In the genomic region with DNA sequence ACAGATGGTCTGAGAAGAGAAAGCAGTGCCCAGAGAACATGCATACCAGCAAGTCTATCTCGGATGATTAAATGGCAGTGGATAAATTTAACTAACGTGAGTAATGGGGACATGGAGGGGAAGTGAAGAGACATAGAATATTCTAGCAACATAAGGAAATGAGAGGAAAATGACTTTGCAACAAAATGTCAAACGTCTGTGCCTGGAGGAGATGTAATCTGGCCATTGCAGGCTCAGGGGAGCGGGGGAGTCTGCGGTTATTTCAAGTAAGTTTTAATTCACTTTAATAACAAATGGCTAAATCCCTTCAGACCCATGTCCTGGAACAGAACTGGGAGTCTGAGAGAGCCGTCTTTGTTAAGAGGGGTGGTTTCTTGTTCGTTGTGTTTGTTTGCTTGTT, we compare ENCODE assay signal across 25 mouse cellular contexts.
"Had no signal": no experiment of that assay in that cellular context is flagged by ENCODE, and none has a peak within 500 bp of the region (broad histone marks: within the 10 kb centered on the region; RNA-seq: fewer than 3 reads in every experiment).

No protein-coding gene starts in this region.

- H3K9me3 ChIP-seq: heart, embryonic 10.5 days; heart, embryonic 12.5 days; hindbrain, embryonic 13.5 days; hindbrain, embryonic 15.5 days; kidney, embryonic 15.5 days; limb, embryonic 13.5 days; limb, embryonic 15.5 days; liver, embryonic 12.5 days had no signal

- H3K27me3 ChIP-seq: heart, embryonic 12.5 days; hindbrain, embryonic 13.5 days; hindbrain, embryonic 15.5 days; limb, embryonic 13.5 days; limb, embryonic 15.5 days had no signal

- H3K36me3 ChIP-seq: heart, embryonic 10.5 days; heart, embryonic 12.5 days; hindbrain, embryonic 13.5 days; hindbrain, embryonic 15.5 days; kidney, embryonic 15.5 days; limb, embryonic 13.5 days; limb, embryonic 15.5 days; liver, embryonic 12.5 days had no signal

- DNase-seq: gastrocnemius, postnatal 14 days; gastrocnemius, postnatal 36 days; heart, adult 11 months; heart, adult 2 months; heart, postnatal 14 days; kidney, adult 11 months; kidney, adult 2 months; kidney, adult 9 months; kidney, postnatal 14 days; kidney, postnatal 36 days; layer of hippocampus, adult 9-11 months; layer of hippocampus, postnatal 36 days; left cerebral cortex, postnatal 4 days had no signal

- H3K4me3 ChIP-seq: heart, adult 2 months; heart, embryonic 10.5 days; heart, embryonic 12.5 days; hindbrain, embryonic 13.5 days; hindbrain, embryonic 15.5 days; kidney, embryonic 15.5 days; limb, embryonic 13.5 days; limb, embryonic 15.5 days; liver, embryonic 12.5 days had no signal

- H3K27ac ChIP-seq: heart, adult 2 months; heart, embryonic 10.5 days; hindbrain, embryonic 13.5 days; hindbrain, embryonic 15.5 days; hindbrain, postnatal 0 days; kidney, embryonic 15.5 days; kidney, postnatal 0 days; limb, embryonic 13.5 days; limb, embryonic 15.5 days; liver, embryonic 12.5 days; liver, embryonic 14.5 days had no signal

- H3K9ac ChIP-seq: heart, embryonic 12.5 days; hindbrain, embryonic 13.5 days; hindbrain, embryonic 15.5 days; kidney, embryonic 15.5 days; limb, embryonic 13.5 days; limb, embryonic 15.5 days; liver, embryonic 12.5 days; liver, embryonic 14.5 days had no signal

- ATAC-seq: hindbrain, postnatal 0 days; intestine, embryonic 16.5 days; liver, embryonic 12.5 days had no signal
